Mouse (Mus musculus) C2C12 (cell line): Measurements from ENCODE around the gene Qprt.

Experiments
- CTCF ChIP-seq: IDR thresholded peaks from one replicate; pipeline ENCODE4 v1.5.1; 2011; ENCODE audit not compliant: control insufficient read depth, insufficient read depth, insufficient read length
- FOSL1 ChIP-seq: IDR thresholded peaks from one replicate; pipeline ENCODE4 v1.8.0; 2011; ENCODE audit warnings: mild to moderate bottlenecking, low read length; ENCODE audit not compliant: poor library complexity, insufficient read depth, severe bottlenecking
- MAX ChIP-seq: IDR thresholded peaks from one replicate; pipeline ENCODE4 v1.6.1; 2011; ENCODE audit warnings: mild to moderate bottlenecking, control low read depth

DNA sequence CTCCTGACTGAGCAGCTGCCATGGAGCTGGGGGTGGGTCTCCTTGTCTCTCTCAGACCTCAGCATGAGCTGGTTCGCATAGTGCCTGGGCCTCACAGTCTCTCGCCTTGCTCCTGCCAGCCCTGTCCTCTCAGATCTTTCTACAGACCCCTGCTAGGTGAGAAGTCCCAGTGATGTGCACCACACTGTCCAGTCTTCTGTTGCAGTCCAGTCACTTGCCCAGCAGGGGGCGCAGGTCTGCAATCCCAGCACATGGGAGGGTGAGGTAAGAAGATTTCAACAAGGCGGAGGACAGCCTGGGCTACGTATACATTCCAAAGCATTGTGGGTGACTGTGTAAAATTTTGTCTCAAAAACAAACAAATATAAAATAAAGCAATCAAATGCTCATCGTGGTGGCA, 10.6 kb downstream of the Qprt start:
- TF ChIP-seq CTCF: peak; percentile 67
- no peak for TF ChIP-seq FOSL1
- TF ChIP-seq MAX: no peak
